Mouse (Mus musculus) intestine, embryonic 16.5 days (tissue): Measurements from ENCODE around the gene Sbpl. TPM values are rescaled to one million over a fixed set of nuclear protein-coding genes. Genes with fewer than 3 reads are reported as not detected.
A peak's percentile ranks its signal among the peaks of the same experiment; 100 is the strongest.

Source experiments
- ATAC-seq: fragments of 200-750 bp; cut with Nextera tagmentation; 2 replicates; pipeline ENCODE4 v1.8.0; 2017; ENCODE audit warnings: moderate TSS enrichment, moderate library complexity
- H3K27ac ChIP-seq: fragments of 300-500 bp; sonication (generic); 2 replicates; pipeline ENCODE4 v1.5.1; 2014; ENCODE audit warnings: mild to moderate bottlenecking, low read length
- H3K27me3 ChIP-seq: fragments of 300-500 bp; sonication (generic); replicated peaks from 2 replicates; pipeline ENCODE4 v1.6.1; 2014; ENCODE audit warnings: low read length, control low read depth, mixed read lengths; ENCODE audit not compliant: control insufficient read depth, insufficient read depth
- H3K36me3 ChIP-seq: fragments of 300-500 bp; sonication (generic); 2 replicates; pipeline ENCODE4 v1.6.1; 2014; ENCODE audit warnings: low read length, control low read depth; ENCODE audit not compliant: control insufficient read depth, insufficient read depth
- H3K4me1 ChIP-seq: fragments of 300-500 bp; sonication (generic); 2 replicates; pipeline ENCODE4 v1.6.1; 2014; ENCODE audit warnings: low read length, control low read depth, mixed read lengths; ENCODE audit not compliant: control insufficient read depth, insufficient read depth
- H3K4me2 ChIP-seq: fragments of 300-500 bp; sonication (generic); 2 replicates; pipeline ENCODE4 v1.6.1; 2014; ENCODE audit warnings: low read depth, low read length, control low read depth
- H3K4me3 ChIP-seq: fragments of 300-500 bp; sonication (generic); 2 replicates; pipeline ENCODE4 v1.5.1; 2014; ENCODE audit warnings: mild to moderate bottlenecking, low read length
- H3K9ac ChIP-seq: fragments of 300-500 bp; sonication (generic); 2 replicates; pipeline ENCODE4 v1.6.1; 2014; ENCODE audit warnings: low read depth, low read length
- H3K9me3 ChIP-seq: fragments of 300-500 bp; sonication (generic); 2 replicates; pipeline ENCODE4 v1.6.1; 2016; ENCODE audit warnings: low read length, control low read depth; ENCODE audit not compliant: control insufficient read depth
- WGBS: fragments of 180-500 bp; shearing (Covaris S2); extraction: QIAGEN DNeasy Blood & Tissue Kit; methylation state at CpG from one replicate; pipeline ENCODE4 v1.1.7; 2014; 5-methylcytosine and 5-hydroxymethylcytosine counted together
- polyA plus RNA-seq: library from polyadenylated mRNA; unstranded; fragments of >200 nt; fragmentation: Nextera tagmentation; extraction: Ambion mirVana; gene quantifications from 2 replicates; pipeline ENCODE4 v1.2.1, GENCODE M21; 2015

The Sbpl gene
- polyA plus RNA-seq, result not detected in 2 replicates

DNA sequence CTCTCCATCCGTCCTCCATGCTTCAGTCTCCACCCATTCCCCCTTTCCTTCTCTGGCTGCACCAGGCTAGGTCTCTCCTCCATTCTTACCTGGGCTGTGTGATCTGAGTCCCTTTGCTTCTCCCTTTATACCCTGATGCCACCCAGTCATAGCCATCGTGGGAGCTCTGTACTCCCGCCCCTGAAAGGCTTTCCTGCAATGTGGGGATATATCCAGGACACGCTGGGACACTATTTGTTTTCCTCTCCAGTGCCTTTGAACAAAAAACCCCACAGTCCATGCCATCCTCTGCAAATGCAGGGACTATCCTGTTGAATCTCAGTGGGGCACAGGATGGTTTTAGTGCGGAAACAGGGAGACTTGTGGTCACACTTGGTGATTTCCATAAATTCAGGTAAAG is at the start of gene Sbpl:
Gene Sbpl (minus strand): TSS at position 101 of the 400 bp plus-strand sequence.
- H3K4me3 ChIP-seq, result no peak within 1 kb of the TSS
- ATAC-seq, result no peak
- no peak within 1 kb of the TSS for H3K27ac ChIP-seq
- peaks cover 9% of the 10 kb centered on the region for H3K4me1 ChIP-seq
- H3K4me2 ChIP-seq, result no peak within 1 kb of the TSS
- H3K9ac ChIP-seq, result no peak within 1 kb of the TSS
- no peaks in the 10 kb centered on the region for H3K9me3 ChIP-seq
- H3K27me3 ChIP-seq, result no peaks in the 10 kb centered on the region
- WGBS, result 77% methylated on average over 5 of the region's 5 CpGs
- H3K36me3 ChIP-seq, result no peaks in the 10 kb centered on the region

DNA sequence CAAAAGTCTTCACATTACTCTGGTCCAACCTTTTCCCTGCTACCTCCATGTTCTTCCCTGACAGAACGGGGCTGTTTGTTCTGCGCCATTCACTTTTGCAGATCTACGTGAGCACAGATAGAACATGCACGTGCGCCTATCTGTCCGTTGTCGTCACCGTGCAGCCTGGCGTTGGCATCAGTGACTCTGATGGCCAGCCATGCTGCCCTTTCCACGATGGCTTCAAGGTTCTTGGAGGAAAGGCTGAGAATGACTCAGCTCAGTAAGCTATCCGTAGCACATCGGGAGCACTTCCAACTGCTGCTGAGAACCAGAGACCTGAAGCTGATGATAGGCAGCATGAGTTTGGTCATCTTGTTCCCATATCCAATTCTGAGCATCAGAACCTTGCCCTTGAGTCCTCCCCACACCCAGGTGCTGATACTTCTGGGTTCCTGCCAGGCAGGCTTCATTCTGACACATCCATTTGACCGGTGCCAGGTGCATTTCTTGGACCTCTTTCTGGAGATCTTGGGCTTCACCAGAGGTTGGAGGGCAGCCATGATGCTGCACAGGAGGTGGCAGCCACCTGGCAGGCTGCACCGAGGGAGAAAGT is 49.1 kb upstream of the Sbpl start:
- no peak overlapping the region for H3K9ac ChIP-seq

DNA sequence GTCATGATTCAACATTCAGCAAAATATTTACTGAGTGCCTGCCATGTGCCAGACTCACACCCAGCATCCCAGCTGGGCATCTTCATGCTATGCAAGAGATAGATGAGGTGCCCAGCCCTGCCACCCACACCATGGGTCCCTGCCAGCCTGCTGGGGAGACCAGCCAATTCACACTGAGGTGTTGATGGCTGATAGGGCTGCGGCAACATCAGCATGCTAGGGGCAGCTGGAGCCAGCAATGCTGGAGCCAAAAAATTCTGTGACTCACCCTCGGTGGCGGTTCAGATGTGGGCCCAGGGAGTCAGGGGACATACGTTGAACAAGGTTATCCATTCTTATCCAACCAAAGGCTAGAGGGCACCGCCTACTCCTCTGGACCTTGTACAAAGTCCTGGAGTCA is 45.3 kb upstream of the Sbpl start:
- Histone ChIP-seq H3K36me3 (no peaks in the 10 kb centered on the region), H3K4me2 (no peak overlapping the region), H3K27me3 (no peaks in the 10 kb centered on the region), H3K27ac (no peak overlapping the region), H3K9me3 (no peaks in the 10 kb centered on the region), H3K4me1 (peaks cover 3% of the 10 kb centered on the region), H3K4me3 (no peak overlapping the region), H3K9ac (no peak overlapping the region; the same call in 1 of the 2 replicates)
- ATAC-seq, result peak; percentile 42; the same call in 1 of the 2 replicates
- WGBS, result 40% methylated on average over 5 of the region's 5 CpGs

More for the DNA sequence above, 49.1 kb upstream of the Sbpl start:
- H3K4me1 ChIP-seq, result peaks cover 10% of the 10 kb centered on the region
- no peak overlapping the region for H3K27ac ChIP-seq
- no peaks in the 10 kb centered on the region for H3K36me3 ChIP-seq
- ATAC-seq, result no peak
- H3K9me3 ChIP-seq, result no peaks in the 10 kb centered on the region
- H3K4me2 ChIP-seq, result no peak overlapping the region
- H3K4me3 ChIP-seq, result no peak overlapping the region
- no peaks in the 10 kb centered on the region for H3K27me3 ChIP-seq
- WGBS, result 91% methylated on average over 14 of the region's 14 CpGs

DNA sequence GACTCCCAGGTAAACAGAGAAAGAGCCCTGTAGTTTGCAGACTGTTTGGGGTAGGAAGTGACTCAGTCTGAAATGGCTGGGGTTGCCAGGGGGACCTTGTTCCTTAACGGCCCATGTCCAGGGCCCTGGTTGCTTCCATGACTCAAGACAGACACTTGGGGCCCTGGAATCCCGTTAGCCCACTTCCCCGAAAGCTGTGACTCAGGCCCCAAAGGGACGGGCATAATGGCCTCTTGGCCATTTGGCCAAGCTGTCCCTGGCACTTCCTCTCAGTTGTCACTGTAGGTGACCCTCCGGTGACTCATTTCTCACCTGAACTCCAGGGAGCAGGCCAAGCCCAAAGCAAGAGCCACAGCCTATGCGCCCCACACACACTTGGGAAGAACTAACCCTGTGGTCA is 43.3 kb upstream of the Sbpl start:
- H3K9ac ChIP-seq, result no peak overlapping the region
- H3K27me3 ChIP-seq, result no peaks in the 10 kb centered on the region
- 55% methylated on average over 6 of the region's 6 CpGs for WGBS
- H3K4me2 ChIP-seq, result no peak overlapping the region
- no peak overlapping the region for H3K27ac ChIP-seq
- H3K36me3 ChIP-seq, result no peaks in the 10 kb centered on the region
- H3K4me1 ChIP-seq, result peaks cover 8% of the 10 kb centered on the region
- H3K9me3 ChIP-seq, result no peaks in the 10 kb centered on the region
- no peak for ATAC-seq
- no peak overlapping the region for H3K4me3 ChIP-seq

DNA sequence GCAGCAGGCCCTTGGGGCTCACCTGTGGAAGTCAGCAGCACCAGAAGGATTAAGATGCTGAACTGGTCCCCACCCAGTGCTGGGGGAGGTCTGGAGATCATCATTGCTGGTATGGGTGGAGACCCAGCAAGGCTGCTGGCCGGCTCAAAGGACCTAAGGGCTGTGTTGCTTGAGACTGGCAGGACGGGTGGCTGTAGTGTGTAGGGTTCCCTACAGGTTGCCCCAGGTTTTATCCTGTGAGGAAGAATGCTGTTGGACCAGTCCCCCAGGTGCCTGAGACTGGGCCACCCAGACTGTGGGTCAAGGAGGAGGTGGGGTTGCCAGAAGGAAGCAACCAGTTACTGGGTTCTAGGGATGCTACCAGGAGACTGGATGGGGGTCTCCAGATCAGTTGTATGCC is 42.8 kb upstream of the Sbpl start, which contains the start of gene Prss22:
Gene Prss22 (minus strand): TSS at position 200 of the 400 bp plus-strand sequence.
- H3K9me3 ChIP-seq, result no peaks in the 10 kb centered on the region
- H3K4me2 ChIP-seq, result no peak within 1 kb of the TSS
- no peaks in the 10 kb centered on the region for H3K36me3 ChIP-seq
- ATAC-seq, result no peak
- no peak within 1 kb of the TSS for H3K27ac ChIP-seq
- H3K9ac ChIP-seq, result no peak within 1 kb of the TSS; the same call in 1 of the 2 replicates
- H3K27me3 ChIP-seq, result no peaks in the 10 kb centered on the region
- 46% methylated on average over 2 of the region's 2 CpGs for WGBS
- H3K4me1 ChIP-seq, result peaks cover 12% of the 10 kb centered on the region
- H3K4me3 ChIP-seq, result no peak within 1 kb of the TSS

DNA sequence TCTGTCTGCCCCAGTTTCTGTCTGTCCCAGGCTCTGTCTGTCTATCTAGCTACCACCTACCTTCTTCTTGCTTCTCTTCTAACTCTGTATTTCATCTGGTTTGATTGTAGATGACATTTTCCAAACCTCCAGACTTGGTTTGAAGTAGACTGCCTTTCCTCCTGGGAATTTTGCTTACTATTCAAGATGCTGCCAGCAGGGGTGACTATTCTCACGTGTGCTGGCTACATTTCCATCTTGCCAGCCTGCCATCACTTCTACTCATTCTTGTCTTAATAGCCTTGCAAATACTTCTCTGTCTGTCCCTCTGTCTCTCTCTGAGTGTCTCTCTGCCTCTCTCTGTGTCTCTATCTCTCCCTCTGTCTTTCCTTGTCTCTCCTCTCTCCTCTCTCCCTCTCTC is 40.3 kb upstream of the Sbpl start:
- 30% methylated on average over 1 of the region's 1 CpGs for WGBS
- no peaks in the 10 kb centered on the region for H3K36me3 ChIP-seq
- no peak overlapping the region for H3K9ac ChIP-seq
- no peak for ATAC-seq
- no peak overlapping the region for H3K4me2 ChIP-seq
- peaks cover 15% of the 10 kb centered on the region for H3K4me1 ChIP-seq
- H3K27ac ChIP-seq, result no peak overlapping the region
- no peaks in the 10 kb centered on the region for H3K9me3 ChIP-seq
- no peak overlapping the region for H3K4me3 ChIP-seq
- no peaks in the 10 kb centered on the region for H3K27me3 ChIP-seq

DNA sequence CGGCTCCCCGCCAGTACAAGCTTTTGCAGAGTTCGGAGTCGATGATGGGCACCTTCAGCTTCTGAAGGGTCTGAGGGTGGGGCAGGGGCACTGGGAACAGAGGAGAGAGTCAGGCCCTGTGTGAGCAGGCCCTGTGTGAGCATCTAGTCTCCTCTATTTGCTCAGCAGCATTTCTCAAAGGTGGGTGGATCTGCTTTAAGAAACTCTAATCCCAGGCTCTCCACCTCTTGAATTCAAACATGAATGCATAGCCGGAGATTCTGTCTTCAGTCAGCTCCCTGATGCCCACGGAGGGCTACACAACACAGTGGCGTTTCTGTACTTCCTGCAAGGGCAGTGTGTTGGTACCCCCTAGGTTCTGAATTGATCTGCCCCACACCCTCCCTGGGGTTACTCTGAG is 39.6 kb upstream of the Sbpl start:
- no peaks in the 10 kb centered on the region for H3K27me3 ChIP-seq
- peaks cover 15% of the 10 kb centered on the region for H3K4me1 ChIP-seq
- no peak overlapping the region for H3K27ac ChIP-seq
- no peak overlapping the region for H3K4me2 ChIP-seq
- no peaks in the 10 kb centered on the region for H3K36me3 ChIP-seq
- H3K4me3 ChIP-seq, result no peak overlapping the region
- no peak for ATAC-seq
- WGBS, result 65% methylated on average over 7 of the region's 7 CpGs
- no peak overlapping the region for H3K9ac ChIP-seq
- no peaks in the 10 kb centered on the region for H3K9me3 ChIP-seq

DNA sequence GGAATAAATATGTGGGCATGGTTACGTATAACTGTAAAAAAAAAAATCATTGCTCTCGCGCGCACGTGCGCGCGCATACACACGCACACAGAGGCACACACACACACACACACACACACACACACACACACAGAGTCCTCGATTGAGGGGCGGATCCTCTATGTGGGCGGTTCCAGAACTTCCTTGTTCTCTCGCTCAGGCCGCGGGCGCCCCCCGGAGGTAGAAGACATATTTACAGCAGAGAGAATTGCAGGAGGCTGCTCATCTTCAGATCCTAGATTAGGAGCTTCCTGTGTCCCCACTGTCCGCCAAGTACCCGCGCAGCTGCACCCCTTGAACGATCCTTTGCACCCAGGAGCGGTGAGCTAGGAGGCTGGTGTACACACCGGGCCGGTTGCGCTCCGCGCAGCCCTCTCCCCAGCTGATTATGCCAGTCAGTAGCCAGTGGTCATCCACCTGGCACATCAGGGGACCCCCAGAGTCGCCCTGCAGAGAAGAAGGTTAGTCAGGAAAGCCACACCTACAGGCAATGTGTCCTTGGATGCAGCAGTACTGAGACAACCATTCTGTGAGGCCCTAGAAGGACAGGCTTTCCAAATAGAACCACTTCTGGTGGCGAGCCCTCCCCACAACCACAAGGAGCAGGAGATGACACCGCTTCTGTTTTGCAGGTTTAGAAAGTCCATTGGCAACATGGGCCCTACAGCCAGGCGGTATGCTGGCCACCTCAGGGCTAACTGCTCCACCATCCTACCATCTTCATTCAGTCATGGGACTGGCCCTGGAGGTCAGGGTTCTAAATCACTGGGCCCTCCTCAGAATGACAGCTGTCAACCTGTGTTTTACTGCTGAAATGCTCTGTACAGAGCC is 38.7 kb upstream of the Sbpl start:
- WGBS, result 10% methylated on average over 31 of the region's 31 CpGs
- ATAC-seq, result peak; percentile 63

DNA sequence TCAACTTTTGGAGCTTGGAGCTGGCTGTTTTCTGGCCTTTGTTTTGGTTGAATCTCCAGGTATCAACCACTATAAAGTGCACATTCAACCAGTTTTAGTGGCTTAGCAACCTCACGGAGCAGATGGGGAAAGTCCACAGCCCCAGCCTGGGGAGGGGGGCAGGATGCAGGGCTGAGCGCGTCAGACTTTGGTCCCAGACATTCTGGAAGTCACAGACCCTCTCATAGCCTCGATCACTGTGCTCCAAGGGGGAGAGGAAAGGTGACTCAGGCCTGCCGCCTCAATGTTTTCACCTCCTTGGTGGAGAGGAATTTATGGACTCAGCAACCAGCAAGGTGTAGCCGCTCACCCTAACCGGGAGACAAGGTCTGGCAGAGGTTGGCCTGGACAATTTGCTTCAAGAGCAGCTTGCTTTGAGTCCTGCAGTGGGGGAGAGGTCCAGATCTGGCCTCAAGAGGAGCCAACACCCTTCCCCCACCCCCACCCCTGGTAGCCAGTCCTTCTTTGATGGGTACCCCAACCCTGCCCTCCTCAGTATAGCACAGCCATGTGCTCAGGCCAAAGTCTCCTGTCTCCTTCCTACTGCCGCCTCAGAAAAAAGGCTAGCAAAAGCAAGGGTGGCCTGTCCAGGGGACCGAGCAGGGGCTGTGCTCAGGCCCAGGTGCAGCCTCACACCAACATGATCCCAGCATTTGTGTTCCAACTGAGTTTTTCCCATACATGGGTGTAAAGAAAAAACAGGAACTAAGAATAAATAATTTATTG is 37.9 kb upstream of the Sbpl start:
- Histone ChIP-seq H3K4me2 (peak overlapping the region; percentile 51), H3K4me1 (peaks cover 15% of the 10 kb centered on the region), H3K27ac (peak overlapping the region; percentile 85), H3K9ac (peak overlapping the region; percentile 60), H3K27me3 (no peaks in the 10 kb centered on the region), H3K4me3 (peak overlapping the region; percentile 11; the same call in 1 of the 2 replicates), H3K9me3 (no peaks in the 10 kb centered on the region), H3K36me3 (no peaks in the 10 kb centered on the region)
- WGBS, result 44% methylated on average over 9 of the region's 9 CpGs
- ATAC-seq, result peak; percentile 73

More for the DNA sequence above, 38.7 kb upstream of the Sbpl start:
- Histone ChIP-seq H3K4me2 (peak overlapping the region; percentile 51), H3K9ac (peak overlapping the region; percentile 66), H3K27me3 (no peaks in the 10 kb centered on the region), H3K9me3 (no peaks in the 10 kb centered on the region), H3K36me3 (no peaks in the 10 kb centered on the region), H3K27ac (peak overlapping the region; percentile 85), H3K4me3 (peak overlapping the region; percentile 33), H3K4me1 (peaks cover 15% of the 10 kb centered on the region)
